Mouse (Mus musculus) urinary bladder, postnatal 14 days (tissue): ENCODE measurements around the gene Myo1b.

ENCODE experiments used
- DNase-seq: peaks from one replicate; pipeline ENCODE4 v3.0.0; 2021; ENCODE audit warnings: low spot score

The Myo1b gene

GRCm38 (mm10) chr1:51728816-51729215, 187.1 kb downstream of the Myo1b start:
- DNase-seq, result no peak

GRCm38 (mm10) chr1:51719897-51720673, 195.8 kb downstream of the Myo1b start:
- no peak for DNase-seq

GRCm38 (mm10) chr1:51710831-51711230, 205.0 kb downstream of the Myo1b start:
- DNase-seq, result no peak

GRCm38 (mm10) chr1:51706106-51706505, 209.8 kb downstream of the Myo1b start:
- DNase-seq, result no peak

GRCm38 (mm10) chr1:51704610-51705009, 211.3 kb downstream of the Myo1b start:
- DNase-seq, result no peak
